Mouse (Mus musculus): Measurements from ENCODE around the gene Ttc21b. TPM values are rescaled to one million over a fixed set of nuclear protein-coding genes. Genes with fewer than 3 reads are reported as not detected.
A peak's percentile ranks its signal among the peaks of the same experiment; 100 is the strongest.

Gene Ttc21b
- total RNA-seq, 2 experiments from 2014 or later: 8.0 to 12.7 TPM

DNA sequence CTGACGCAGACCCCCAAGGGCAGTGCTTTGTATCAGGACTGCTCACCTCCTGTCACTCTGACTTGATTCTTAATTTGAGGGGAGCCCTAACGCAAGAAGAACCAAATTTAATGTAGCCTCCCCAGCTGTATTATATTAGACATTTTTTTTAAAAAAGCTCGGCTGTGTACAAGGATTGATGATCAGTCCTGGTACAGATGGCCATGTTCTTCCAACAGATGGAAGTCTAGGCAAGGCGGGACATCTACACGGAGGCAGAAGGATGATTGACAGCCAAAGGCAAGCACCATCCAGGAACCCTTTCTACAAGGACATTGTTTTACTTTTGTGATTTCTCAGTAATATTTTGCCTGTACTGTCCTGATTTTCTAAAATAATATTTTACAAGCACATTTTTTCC, 83.3 kb downstream of the Ttc21b start:
- no peak for DNase-seq (ENCODE audit: low spot score in 2 of 2)

- no peak for DNase-seq (ENCODE audit: low spot score in 2 of 2)
Observed at GRCm38 (mm10) chr2:66171643-66172042, 84.8 kb downstream of the Ttc21b start.

GRCm38 (mm10) chr2:66170721-66171120, 85.7 kb downstream of the Ttc21b start:
- DNase-seq (ENCODE audit: low spot score in 2 of 2): no peak

GRCm38 (mm10) chr2:66165025-66165424, 91.4 kb downstream of the Ttc21b start:
- DNase-seq (ENCODE audit: low spot score in 2 of 2): no peak

DNA sequence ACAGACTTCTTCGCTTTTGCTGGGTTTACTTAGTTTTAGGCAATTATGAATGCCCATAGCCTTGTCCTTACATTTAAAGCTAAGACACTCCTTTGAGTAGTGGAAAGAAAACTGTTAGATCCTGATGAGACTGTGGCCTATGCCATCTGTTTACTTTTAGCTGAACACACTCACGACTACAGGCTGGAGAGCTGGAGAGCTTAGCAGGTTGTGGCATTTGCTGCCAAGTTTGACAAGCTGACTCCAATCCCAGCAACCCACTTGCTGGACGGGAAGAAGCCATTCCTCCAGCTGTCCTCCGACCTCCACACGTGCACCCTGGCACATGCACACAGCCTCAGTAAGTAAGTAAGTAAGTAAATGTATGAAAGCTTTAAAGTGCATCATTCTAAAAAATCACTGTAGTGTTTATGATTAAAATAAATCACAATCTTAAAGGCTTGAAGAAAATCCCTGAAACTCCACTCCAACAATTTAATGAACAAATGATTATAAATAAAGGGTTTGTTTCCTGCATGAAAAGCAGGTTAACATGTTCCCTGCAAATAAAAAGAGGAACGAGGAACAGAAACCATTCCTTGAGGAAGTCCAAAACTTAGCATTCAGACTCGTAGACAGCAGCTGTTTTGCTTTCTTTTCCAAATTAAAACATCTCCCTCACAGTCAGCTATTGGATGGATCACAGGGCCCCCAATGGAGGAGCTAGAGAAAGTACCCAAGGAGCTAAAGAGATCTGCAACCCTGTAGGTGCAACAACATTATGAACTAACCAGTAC, 98.1 kb downstream of the Ttc21b start:
- no peak for DNase-seq (ENCODE audit: low spot score in 2 of 2)

GRCm38 (mm10) chr2:66151436-66151835, 105.0 kb downstream of the Ttc21b start:
- no peak for DNase-seq (ENCODE audit: low spot score in 2 of 2)

DNA sequence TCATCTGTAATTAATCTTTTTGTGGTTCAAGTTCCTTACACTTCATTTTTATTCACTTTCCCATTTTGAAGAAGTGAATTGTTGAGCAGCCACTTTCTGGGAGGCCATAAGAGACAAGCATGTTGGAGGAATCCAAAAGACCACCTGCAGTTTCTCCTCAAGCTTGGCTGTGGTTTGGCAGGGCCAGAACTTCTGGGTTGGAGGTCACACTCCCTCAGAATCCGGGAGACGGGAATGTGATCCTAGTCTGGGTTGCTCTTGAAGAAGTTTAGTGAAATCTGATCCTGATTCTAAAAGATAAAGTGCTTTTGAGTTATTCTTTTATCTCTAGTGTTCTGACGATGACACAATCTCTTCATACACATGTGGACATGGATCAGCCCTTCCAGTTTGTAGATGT, 105.9 kb downstream of the Ttc21b start:
- DNase-seq (ENCODE audit: low spot score in 2 of 2): no peak

GRCm38 (mm10) chr2:66148654-66149230, 107.7 kb downstream of the Ttc21b start:
- DNase-seq (ENCODE audit: low spot score in 2 of 2): no peak

GRCm38 (mm10) chr2:66146473-66146872, 109.9 kb downstream of the Ttc21b start:
- peak; percentile 23 to 56 for DNase-seq (ENCODE audit: low spot score in 2 of 2)

DNA sequence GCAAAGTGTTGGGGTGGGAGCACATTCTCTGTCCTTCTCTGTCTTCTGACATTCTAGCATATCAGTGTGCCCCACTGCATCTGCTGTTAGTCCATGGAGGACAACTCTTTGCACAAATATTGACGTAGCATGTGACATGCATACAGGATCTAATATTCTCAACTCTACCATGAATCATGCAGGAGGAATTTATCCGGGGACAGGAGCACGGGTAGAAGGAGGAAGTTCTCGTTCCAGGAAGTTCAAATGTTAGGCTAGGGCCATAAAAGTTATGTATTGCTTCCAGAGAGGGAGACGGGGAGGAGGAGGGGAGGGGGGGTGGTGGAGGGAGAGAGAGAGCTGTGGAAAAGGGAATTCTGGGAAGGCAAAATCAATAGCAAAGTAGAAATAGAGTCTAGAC, 111.6 kb downstream of the Ttc21b start:
- DNase-seq (ENCODE audit: low spot score in 2 of 2): no peak

DNA sequence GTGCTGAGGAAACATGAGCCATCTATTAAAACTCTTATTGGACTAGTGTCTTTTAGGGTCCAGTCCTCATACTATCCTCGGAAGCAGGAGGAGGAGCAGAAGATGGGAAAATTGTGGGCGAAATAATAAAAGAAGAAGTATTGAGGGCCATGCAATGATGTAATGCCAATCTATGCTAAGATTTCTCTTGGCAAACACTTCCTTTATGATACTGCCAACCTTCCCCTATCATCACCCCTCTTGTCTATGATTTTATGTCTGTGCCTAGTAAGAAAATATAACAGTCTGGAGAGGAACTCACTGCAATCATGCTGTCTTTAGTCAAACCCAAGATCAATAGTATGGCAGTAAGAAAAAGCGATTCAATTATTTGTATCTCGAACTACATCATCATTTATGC, 113.1 kb downstream of the Ttc21b start:
- no peak for DNase-seq (ENCODE audit: low spot score in 2 of 2)

GRCm38 (mm10) chr2:66142711-66143110, 113.7 kb downstream of the Ttc21b start:
- no peak for DNase-seq (ENCODE audit: low spot score in 2 of 2)

DNA sequence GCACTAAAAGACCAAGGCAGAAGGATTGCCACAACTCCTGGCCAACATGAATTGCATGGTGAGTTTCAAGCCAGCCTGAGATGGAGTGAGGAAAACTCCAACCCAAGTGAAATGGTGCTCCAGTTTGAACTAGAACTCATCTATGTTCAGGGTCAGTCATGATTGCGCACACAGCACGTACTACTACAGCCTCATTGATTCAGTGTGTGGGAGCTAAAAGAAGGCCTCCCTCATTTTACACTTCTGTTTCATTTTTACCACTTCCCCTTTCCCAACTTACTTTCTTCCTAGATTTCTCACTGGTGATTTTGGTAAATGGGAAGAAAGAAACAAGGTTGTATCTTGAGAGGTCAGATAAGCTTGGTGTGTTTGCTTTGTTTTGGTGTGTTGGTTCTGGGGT, 114.1 kb downstream of the Ttc21b start:
- DNase-seq (ENCODE audit: low spot score in 2 of 2): no peak

DNA sequence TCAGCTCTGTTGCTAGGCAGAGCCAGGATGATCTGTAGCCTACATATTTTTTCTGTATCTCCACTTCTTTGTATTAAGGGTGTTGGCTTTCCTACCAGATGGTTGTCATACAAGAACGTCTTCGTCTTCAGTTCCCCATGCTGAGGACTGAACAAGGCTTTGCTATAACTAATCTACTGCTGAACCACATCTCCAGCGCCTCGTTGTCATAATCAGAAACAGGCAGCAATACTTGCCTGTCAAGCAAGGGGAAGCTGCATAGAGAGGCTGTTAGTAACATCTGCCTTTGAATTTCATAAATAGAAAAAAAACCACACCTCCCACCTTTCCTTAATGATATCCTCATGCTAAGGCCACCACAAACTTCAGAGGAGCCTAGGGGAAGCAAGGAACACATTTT, 116.2 kb downstream of the Ttc21b start:
- no peak for DNase-seq (ENCODE audit: low spot score in 2 of 2)

Other genes with a start within 250 kb of the Ttc21b start
- 1 to 10 TPM; 3.8 to 4.8 TPM for gene Galnt3, start 131.6 kb downstream of the Ttc21b start, total RNA-seq (2021)
- gene Scn1a, start 184.2 kb upstream of the Ttc21b start, total RNA-seq (2021): 10 to 100 TPM; 37.0 to 37.9 TPM

All from layer of hippocampus, postnatal 10 days (tissue).